Mouse (Mus musculus) intestine, embryonic 14.5 days (tissue): ENCODE data around the gene Dhdh. TPM values are rescaled to one million over a fixed set of nuclear protein-coding genes. Genes with fewer than 3 reads are reported as not detected.

Source experiments
- ATAC-seq: fragments of 200-750 bp; cut with Nextera tagmentation; replicated peaks from 2 replicates; pipeline ENCODE4 v1.8.0; 2017; ENCODE audit warnings: low read depth, moderate number of reproducible peaks, moderate TSS enrichment, moderate library complexity; ENCODE audit not compliant: low FRiP score, low TSS enrichment
- DNase-seq: peaks from one replicate; pipeline ENCODE4 v3.0.0-alpha.2; 2018; ENCODE audit warnings: low spot score
- H3K27ac ChIP-seq: fragments of 300-500 bp; sonication (generic); 2 replicates; pipeline ENCODE4 v1.5.1; 2014; ENCODE audit warnings: low read depth, mild to moderate bottlenecking, control low read depth
- H3K27me3 ChIP-seq: fragments of 300-500 bp; sonication (generic); replicated peaks from 2 replicates; pipeline ENCODE4 v1.6.1; 2014; ENCODE audit warnings: low read length, control low read depth; ENCODE audit not compliant: control insufficient read depth, insufficient read depth
- H3K36me3 ChIP-seq: fragments of 300-500 bp; sonication (generic); 2 replicates; pipeline ENCODE4 v1.6.1; 2014; ENCODE audit warnings: low read length, control low read depth; ENCODE audit not compliant: control insufficient read depth, insufficient read depth
- H3K4me1 ChIP-seq: fragments of 300-500 bp; sonication (generic); replicated peaks from 2 replicates; pipeline ENCODE4 v1.6.1; 2014; ENCODE audit warnings: low read length, control low read depth, mixed read lengths; ENCODE audit not compliant: control insufficient read depth, insufficient read depth
- H3K4me2 ChIP-seq: fragments of 300-500 bp; sonication (generic); 2 replicates; pipeline ENCODE4 v1.6.1; 2014; ENCODE audit warnings: low read length
- H3K4me3 ChIP-seq: fragments of 300-500 bp; sonication (generic); 2 replicates; pipeline ENCODE4 v1.5.1; 2014; ENCODE audit warnings: low read depth, low read length, control low read depth, mixed read lengths
- H3K9ac ChIP-seq: fragments of 300-500 bp; sonication (generic); 2 replicates; pipeline ENCODE4 v1.6.1; 2014; ENCODE audit warnings: mild to moderate bottlenecking, low read length
- H3K9me3 ChIP-seq: fragments of 300-500 bp; sonication (generic); 2 replicates; pipeline ENCODE4 v1.6.1; 2016; ENCODE audit warnings: low read length, control low read depth; ENCODE audit not compliant: control insufficient read depth
- WGBS: fragments of 180-500 bp; shearing (Covaris S2); extraction: QIAGEN DNeasy Blood & Tissue Kit; methylation state at CpG from one replicate; pipeline ENCODE4 v1.1.7; 2014; 5-methylcytosine and 5-hydroxymethylcytosine counted together
- polyA plus RNA-seq: library from polyadenylated mRNA; unstranded; fragments of >200 nt; fragmentation: Nextera tagmentation; extraction: Ambion mirVana; gene quantifications from 2 replicates; pipeline ENCODE4 v1.2.1, GENCODE M21; 2014

The Dhdh gene
- polyA plus RNA-seq, 1 experiment from 2014 or later = 3.5 TPM

- no peaks in the 10 kb centered on the region for H3K27me3 ChIP-seq
- H3K36me3 ChIP-seq = peaks cover 9% of the 10 kb centered on the region; the same call in 1 of the 2 replicates
- no peaks in the 10 kb centered on the region for H3K9me3 ChIP-seq
- peak overlapping the region; percentile 88 for H3K4me3 ChIP-seq
- H3K4me2 ChIP-seq = peak overlapping the region; percentile 95
- WGBS = 25% methylated on average over 12 of the region's 12 CpGs
- H3K4me1 ChIP-seq = peaks cover 31% of the 10 kb centered on the region
- DNase-seq (no peak), ATAC-seq (no peak)
- H3K27ac ChIP-seq = peak overlapping the region; percentile 90
- peak overlapping the region; percentile 78 for H3K9ac ChIP-seq
Observed at GRCm38 (mm10) chr7:45524841-45525621, 36.4 kb upstream of the Dhdh start.

DNA sequence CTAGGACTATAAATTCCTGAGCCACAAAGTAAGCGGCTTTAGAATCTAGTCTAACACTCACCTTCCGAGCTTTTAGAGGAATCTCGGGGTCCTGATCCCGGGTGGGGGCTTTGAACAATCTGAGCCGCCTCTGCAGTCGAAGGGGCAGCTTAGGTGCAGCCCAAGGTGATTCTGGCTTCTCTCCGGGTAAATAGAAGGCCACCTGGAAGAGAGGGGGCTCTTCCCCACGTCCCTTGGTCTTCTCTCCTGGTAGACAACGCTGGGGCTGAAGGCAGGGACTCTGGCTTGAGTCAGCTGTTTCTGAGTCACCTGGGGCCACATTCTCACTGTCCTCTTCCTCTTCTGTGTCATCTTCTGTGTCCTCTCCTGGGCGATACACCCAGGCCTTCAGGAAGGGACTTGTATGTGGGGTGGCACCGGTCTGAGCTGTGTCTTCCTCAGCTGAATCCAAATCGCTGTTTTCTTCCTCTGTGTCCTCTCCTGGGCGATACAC lies 35.1 kb upstream of the Dhdh start:
- no peaks in the 10 kb centered on the region for H3K27me3 ChIP-seq
- 76% methylated on average over 13 of the region's 13 CpGs for WGBS
- H3K4me3 ChIP-seq = no peak overlapping the region
- ATAC-seq (no peak), DNase-seq (no peak)
- peak overlapping the region; percentile 33 for H3K4me2 ChIP-seq
- H3K36me3 ChIP-seq = peaks cover 9% of the 10 kb centered on the region; the same call in 1 of the 2 replicates
- H3K27ac ChIP-seq = no peak overlapping the region
- no peaks in the 10 kb centered on the region for H3K9me3 ChIP-seq
- H3K9ac ChIP-seq = no peak overlapping the region; the same call in 1 of the 2 replicates
- H3K4me1 ChIP-seq = peaks cover 32% of the 10 kb centered on the region

DNA sequence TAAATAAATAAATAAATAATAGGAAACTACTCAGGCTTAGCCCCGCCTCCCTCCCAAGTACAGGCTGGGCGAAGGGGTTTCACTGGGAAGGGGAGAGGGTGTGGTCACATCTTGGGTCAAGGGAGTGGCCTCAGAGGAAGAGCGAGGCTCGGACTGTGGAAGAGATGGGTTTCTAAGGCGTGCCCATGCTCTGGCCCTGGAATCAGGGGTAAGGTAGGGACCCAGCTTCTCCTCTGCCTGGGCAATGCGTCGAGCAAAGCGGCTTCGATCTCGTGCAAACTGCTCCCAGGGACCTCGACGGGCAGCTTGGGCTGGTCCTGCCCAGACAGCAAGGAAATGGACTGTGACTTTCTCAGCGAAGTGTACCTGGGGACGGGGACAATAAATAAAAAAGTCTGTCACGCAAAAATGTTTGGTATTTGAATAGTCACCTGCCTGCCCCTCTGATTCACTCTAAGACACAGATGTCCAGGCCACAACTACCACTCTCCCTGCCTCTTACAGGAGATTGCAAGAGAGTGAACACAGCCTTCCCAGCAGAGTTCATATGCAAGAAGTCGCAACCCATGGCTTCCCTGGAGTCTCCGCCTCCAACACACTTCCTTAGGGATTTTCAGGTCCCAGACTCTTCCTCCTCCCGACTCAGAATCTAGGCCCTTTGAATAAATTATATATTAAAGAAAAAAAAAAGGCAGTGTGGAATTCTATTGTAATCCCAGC lies 34.5 kb upstream of the Dhdh start:
- H3K4me2 ChIP-seq = peak overlapping the region; percentile 33
- H3K4me1 ChIP-seq = peaks cover 32% of the 10 kb centered on the region
- no peak for DNase-seq
- peaks cover 9% of the 10 kb centered on the region; the same call in 1 of the 2 replicates for H3K36me3 ChIP-seq
- H3K27ac ChIP-seq = no peak overlapping the region
- no peak overlapping the region for H3K4me3 ChIP-seq
- H3K9ac ChIP-seq = no peak overlapping the region
- H3K9me3 ChIP-seq = no peaks in the 10 kb centered on the region
- no peak for ATAC-seq
- H3K27me3 ChIP-seq = no peaks in the 10 kb centered on the region
- WGBS = 65% methylated on average over 18 of the region's 18 CpGs

- H3K36me3 ChIP-seq = peaks cover 9% of the 10 kb centered on the region; the same call in 1 of the 2 replicates
- H3K4me3 ChIP-seq = peak overlapping the region; percentile 50
- H3K4me1 ChIP-seq = peaks cover 32% of the 10 kb centered on the region
- no peak for DNase-seq
- H3K9me3 ChIP-seq = no peaks in the 10 kb centered on the region
- WGBS = 57% methylated on average over 16 of the region's 16 CpGs
- peak overlapping the region; percentile 50 for H3K4me2 ChIP-seq
- ATAC-seq = no peak
- H3K27me3 ChIP-seq = no peaks in the 10 kb centered on the region
- H3K9ac ChIP-seq = 0 out of 2 replicates have a peak overlapping the region, but pooled peaks have one; percentile 58
- peak overlapping the region; percentile 86; the same call in 1 of the 2 replicates for H3K27ac ChIP-seq
Observed at GRCm38 (mm10) chr7:45522194-45522752, 33.7 kb upstream of the Dhdh start.

- H3K9me3 ChIP-seq = no peaks in the 10 kb centered on the region
- H3K9ac ChIP-seq = peak overlapping the region; percentile 58
- under 1% methylated on average over 28 of the region's 28 CpGs for WGBS
- DNase-seq (peak; percentile 93), ATAC-seq (peak; percentile 56; the same call in 1 of the 2 replicates)
- H3K27me3 ChIP-seq = no peaks in the 10 kb centered on the region
- peak overlapping the region; percentile 86 for H3K27ac ChIP-seq
- peaks cover 32% of the 10 kb centered on the region for H3K4me1 ChIP-seq
- peak overlapping the region; percentile 50 for H3K4me2 ChIP-seq
- peaks cover 9% of the 10 kb centered on the region; the same call in 1 of the 2 replicates for H3K36me3 ChIP-seq
- peak overlapping the region; percentile 50 for H3K4me3 ChIP-seq
Observed at GRCm38 (mm10) chr7:45521728-45522184, 33.2 kb upstream of the Dhdh start.

GRCm38 (mm10) chr7:45520605-45521004 lies 32.0 kb upstream of the Dhdh start:
- Histone ChIP-seq H3K4me1 (peaks cover 32% of the 10 kb centered on the region), H3K27me3 (no peaks in the 10 kb centered on the region), H3K4me3 (no peak overlapping the region), H3K27ac (no peak overlapping the region), H3K9me3 (no peaks in the 10 kb centered on the region), H3K9ac (no peak overlapping the region), H3K36me3 (peaks cover 9% of the 10 kb centered on the region; the same call in 1 of the 2 replicates), H3K4me2 (no peak overlapping the region)
- no peak for DNase-seq
- 92% methylated on average over 7 of the region's 7 CpGs for WGBS
- no peak for ATAC-seq

DNA sequence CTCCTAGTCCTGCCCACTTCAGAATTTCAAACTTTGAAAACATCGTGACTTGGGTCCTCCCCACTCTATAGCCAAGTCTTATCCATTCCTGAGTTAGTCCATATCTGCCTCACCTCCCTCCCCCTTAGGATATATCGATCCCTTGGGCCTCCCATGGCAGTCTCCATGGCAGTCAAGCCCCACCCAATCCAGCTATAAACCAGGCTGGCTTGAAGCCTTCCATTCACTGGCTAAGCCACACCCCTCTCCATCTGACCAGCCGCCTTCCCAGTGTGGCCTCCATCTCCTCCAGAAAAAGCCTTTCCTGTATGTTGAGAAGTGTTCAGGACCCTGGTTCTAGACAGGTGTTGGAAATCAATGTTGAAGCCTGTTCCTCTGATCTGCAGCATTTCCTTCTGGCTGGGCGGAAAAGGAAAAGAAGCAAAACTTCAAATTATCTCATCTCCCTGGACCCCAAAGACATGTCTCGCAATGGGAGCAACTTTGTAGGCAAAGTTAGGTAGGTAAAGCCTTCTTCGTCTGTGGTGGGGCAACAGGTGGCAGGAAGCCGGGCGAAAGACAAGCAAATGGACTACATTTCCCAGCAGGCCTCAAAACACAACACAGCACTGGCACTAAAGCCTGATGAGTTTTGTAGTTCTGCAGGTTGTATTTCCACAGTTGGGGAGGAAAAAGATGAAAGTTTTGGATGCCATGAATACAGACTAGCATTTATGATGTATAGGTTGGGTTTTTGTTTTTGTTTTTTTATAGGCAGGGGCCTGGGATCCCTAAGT lies 30.9 kb upstream of the Dhdh start:
- peaks cover 9% of the 10 kb centered on the region; the same call in 1 of the 2 replicates for H3K36me3 ChIP-seq
- 74% methylated on average over 8 of the region's 8 CpGs for WGBS
- H3K27me3 ChIP-seq = no peaks in the 10 kb centered on the region
- peaks cover 27% of the 10 kb centered on the region for H3K4me1 ChIP-seq
- DNase-seq (no peak), ATAC-seq (peak; percentile 21; the same call in 1 of the 2 replicates)
- H3K4me2 ChIP-seq = no peak overlapping the region; the same call in 1 of the 2 replicates
- H3K9me3 ChIP-seq = no peaks in the 10 kb centered on the region
- H3K4me3 ChIP-seq = no peak overlapping the region
- no peak overlapping the region for H3K27ac ChIP-seq
- no peak overlapping the region for H3K9ac ChIP-seq
